Mouse (Mus musculus): ENCODE data around the gene Krt76.

DNA sequence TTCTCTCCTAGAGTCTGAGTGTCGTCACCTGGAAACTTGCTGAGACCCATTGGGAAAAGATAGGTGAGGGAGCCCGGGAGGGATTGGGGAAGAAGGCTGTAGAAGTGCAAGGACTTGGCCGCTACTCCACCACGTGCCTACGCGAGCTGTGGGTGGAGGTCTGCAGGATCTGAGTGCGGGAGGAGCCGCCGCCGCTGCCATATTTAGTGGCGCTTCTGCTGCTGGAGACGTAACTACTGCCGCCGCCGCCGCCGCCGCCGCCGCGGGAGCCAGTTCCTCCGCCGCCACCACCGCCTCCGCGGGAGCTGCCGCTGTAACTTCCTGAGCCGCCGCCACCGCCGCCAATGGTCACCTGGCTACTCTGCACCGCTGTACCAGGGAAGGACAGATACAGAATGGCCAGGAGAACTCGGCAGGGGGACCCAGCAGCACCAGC is 33.0 kb downstream of the Krt76 start:
- TF ChIP-seq CTCF (IDR thresholded peaks at IDR 0.05; ENCODE audit: low read depth), result peak; percentile 21; the same call in 1 of the 2 replicates
- TF ChIP-seq EP300 (optimal IDR thresholded peaks at IDR 0.05), result no peak

Data from stomach, postnatal 0 days (tissue).